Mouse (Mus musculus) forebrain, embryonic 13.5 days (tissue): ENCODE data around the gene Hexim1. TPM values are rescaled to one million over a fixed set of nuclear protein-coding genes. Genes with fewer than 3 reads are reported as not detected.

ENCODE experiments used
- ATAC-seq: fragments of 200-750 bp; cut with Nextera tagmentation; 2 replicates; pipeline ENCODE4 v1.8.0; 2017
- H3K27ac ChIP-seq: fragments of 300-500 bp; sonication (generic); 2 replicates; pipeline ENCODE4 v1.5.1; 2015; ENCODE audit warnings: inconsistent platforms, mild to moderate bottlenecking, moderate library complexity
- H3K27me3 ChIP-seq: fragments of 300-500 bp; sonication (generic); 2 replicates; pipeline ENCODE4 v1.6.1; 2015; ENCODE audit warnings: mild to moderate bottlenecking, inconsistent platforms
- H3K36me3 ChIP-seq: fragments of 300-500 bp; sonication (generic); 2 replicates; pipeline ENCODE4 v1.6.1; 2015; ENCODE audit warnings: mild to moderate bottlenecking, inconsistent platforms; ENCODE audit not compliant: poor library complexity, severe bottlenecking
- H3K4me1 ChIP-seq: fragments of 300-500 bp; sonication (generic); 2 replicates; pipeline ENCODE4 v1.6.1; 2015; ENCODE audit warnings: inconsistent platforms
- H3K4me2 ChIP-seq: fragments of 300-500 bp; sonication (generic); 2 replicates; pipeline ENCODE4 v1.6.1; 2015; ENCODE audit warnings: inconsistent platforms, mild to moderate bottlenecking, moderate library complexity
- H3K4me3 ChIP-seq: fragments of 300-500 bp; sonication (generic); 2 replicates; pipeline ENCODE4 v1.5.1; 2015; ENCODE audit warnings: mild to moderate bottlenecking, inconsistent platforms
- H3K9ac ChIP-seq: fragments of 300-500 bp; sonication (generic); 2 replicates; pipeline ENCODE4 v1.6.1; 2015; ENCODE audit warnings: mild to moderate bottlenecking, inconsistent platforms
- H3K9me3 ChIP-seq: fragments of 300-500 bp; sonication (generic); replicated peaks from 2 replicates; pipeline ENCODE4 v1.6.1; 2016; ENCODE audit warnings: inconsistent platforms
- WGBS: fragments of 180-500 bp; shearing (Covaris S2); methylation state at CpG from one replicate; pipeline ENCODE4 v1.1.7; 2015; 5-methylcytosine and 5-hydroxymethylcytosine counted together
- polyA plus RNA-seq: library from polyadenylated mRNA; unstranded; fragments of >200 nt; fragmentation: Nextera tagmentation; extraction: Ambion mirVana; gene quantifications from 2 replicates; pipeline ENCODE4 v1.2.1, GENCODE M21; 2015

Hexim1 gene
- polyA plus RNA-seq, 1 experiment from 2014 or later, result 3.3 TPM

GRCm38 (mm10) chr11:103144309-103145285, 28.6 kb downstream of the Hexim1 start:
- H3K27ac ChIP-seq, result no peak overlapping the region
- H3K9me3 ChIP-seq, result no peaks in the 10 kb centered on the region
- H3K4me3 ChIP-seq, result no peak overlapping the region
- 42% methylated on average over 12 of the region's 12 CpGs for WGBS
- H3K27me3 ChIP-seq, result no peaks in the 10 kb centered on the region
- H3K4me2 ChIP-seq, result no peak overlapping the region
- H3K36me3 ChIP-seq, result peaks cover 8% of the 10 kb centered on the region; the same call in 1 of the 2 replicates
- ATAC-seq, result no peak
- H3K9ac ChIP-seq, result no peak overlapping the region
- peaks cover 19% of the 10 kb centered on the region for H3K4me1 ChIP-seq

GRCm38 (mm10) chr11:103146386-103146785, 30.4 kb downstream of the Hexim1 start:
- no peak overlapping the region for H3K9ac ChIP-seq
- H3K4me2 ChIP-seq, result no peak overlapping the region
- H3K27ac ChIP-seq, result no peak overlapping the region
- 87% methylated on average over 4 of the region's 4 CpGs for WGBS
- peaks cover 18% of the 10 kb centered on the region for H3K4me1 ChIP-seq
- ATAC-seq, result no peak
- no peaks in the 10 kb centered on the region for H3K9me3 ChIP-seq
- H3K4me3 ChIP-seq, result no peak overlapping the region
- H3K27me3 ChIP-seq, result no peaks in the 10 kb centered on the region
- H3K36me3 ChIP-seq, result no peaks in the 10 kb centered on the region

DNA sequence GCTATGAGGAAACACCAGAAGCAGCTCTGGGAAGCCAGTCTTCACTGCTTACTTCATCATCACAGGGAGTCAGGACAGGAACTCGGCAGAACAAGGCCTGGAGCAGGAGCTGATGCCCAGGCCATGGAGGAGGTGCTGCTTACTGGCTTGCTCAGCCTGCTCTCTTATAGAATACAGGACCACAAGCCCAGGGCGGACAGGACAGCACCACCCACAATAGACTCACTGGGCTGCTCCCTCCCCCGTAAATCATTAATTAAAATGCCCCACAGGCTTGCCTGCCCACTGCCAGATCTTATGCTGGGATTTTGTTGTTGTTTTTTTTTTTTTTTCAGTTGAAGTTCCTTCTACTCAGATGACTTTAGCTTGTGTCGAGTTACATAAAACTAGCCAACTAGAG, 31.7 kb downstream of the Hexim1 start:
- Histone ChIP-seq H3K4me1 (peaks cover 4% of the 10 kb centered on the region), H3K27me3 (no peaks in the 10 kb centered on the region), H3K9me3 (no peaks in the 10 kb centered on the region), H3K9ac (no peak overlapping the region), H3K4me3 (no peak overlapping the region), H3K4me2 (no peak overlapping the region), H3K27ac (no peak overlapping the region), H3K36me3 (no peaks in the 10 kb centered on the region)
- WGBS, result 66% methylated on average over 4 of the region's 4 CpGs
- ATAC-seq, result no peak

DNA sequence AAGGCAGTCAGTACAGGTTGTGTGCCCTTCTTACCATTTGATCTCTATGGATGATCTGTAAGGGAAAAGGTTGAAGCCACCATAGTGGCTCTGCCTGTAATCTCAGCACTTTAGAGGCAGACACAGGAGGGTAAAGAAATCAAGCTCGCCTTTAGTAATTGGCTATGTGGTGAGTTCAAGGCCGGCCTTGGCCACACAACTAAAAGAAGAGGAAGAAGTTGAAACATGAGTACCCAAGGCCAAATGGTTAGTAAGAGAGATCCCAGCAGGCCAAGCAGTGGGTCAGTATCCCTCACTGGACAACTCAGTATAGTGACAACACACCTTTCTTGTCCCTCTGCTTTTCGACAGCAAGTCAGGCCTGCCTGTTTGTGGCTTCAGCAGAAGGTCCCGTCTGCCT, 33.7 kb downstream of the Hexim1 start:
- Histone ChIP-seq H3K36me3 (no peaks in the 10 kb centered on the region), H3K9me3 (no peaks in the 10 kb centered on the region), H3K4me3 (no peak overlapping the region), H3K4me2 (no peak overlapping the region), H3K27ac (no peak overlapping the region), H3K9ac (no peak overlapping the region), H3K27me3 (no peaks in the 10 kb centered on the region), H3K4me1 (no peaks in the 10 kb centered on the region)
- WGBS, result 94% methylated on average over 4 of the region's 4 CpGs
- no peak for ATAC-seq

GRCm38 (mm10) chr11:103158621-103159478, 42.8 kb downstream of the Hexim1 start:
- Histone ChIP-seq H3K27ac (no peak overlapping the region), H3K4me1 (peaks cover 8% of the 10 kb centered on the region; the same call in 1 of the 2 replicates), H3K4me2 (peak overlapping the region; percentile 51), H3K9me3 (no peaks in the 10 kb centered on the region), H3K36me3 (no peaks in the 10 kb centered on the region), H3K27me3 (no peaks in the 10 kb centered on the region), H3K9ac (no peak overlapping the region; the same call in 1 of the 2 replicates), H3K4me3 (peak overlapping the region; percentile 24)
- ATAC-seq, result peak; percentile 83
- 2% methylated on average over 25 of the region's 25 CpGs for WGBS

DNA sequence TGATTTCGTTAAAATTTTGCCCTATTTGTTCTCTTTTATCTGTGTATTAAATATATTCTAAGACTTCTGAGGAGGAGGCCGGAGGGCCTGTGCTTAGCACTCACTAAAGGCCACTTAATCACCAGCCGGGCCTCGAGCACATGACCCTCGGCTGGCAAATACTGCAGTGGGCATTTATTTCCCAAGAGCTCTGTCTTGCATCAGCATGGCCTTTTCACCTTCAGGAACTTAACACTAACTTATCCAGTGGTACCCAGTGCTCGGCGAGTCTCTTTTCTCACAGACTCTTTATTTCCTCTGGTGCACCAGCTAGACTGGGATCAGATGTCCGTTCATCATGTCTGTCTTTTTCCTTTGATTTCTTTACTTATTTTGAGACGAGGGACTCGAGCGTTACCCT, 44.7 kb downstream of the Hexim1 start:
- H3K4me2 ChIP-seq, result no peak overlapping the region
- no peak overlapping the region for H3K4me3 ChIP-seq
- H3K4me1 ChIP-seq, result peaks cover 8% of the 10 kb centered on the region; the same call in 1 of the 2 replicates
- no peaks in the 10 kb centered on the region for H3K9me3 ChIP-seq
- H3K27me3 ChIP-seq, result no peaks in the 10 kb centered on the region
- H3K27ac ChIP-seq, result no peak overlapping the region
- H3K9ac ChIP-seq, result no peak overlapping the region
- no peaks in the 10 kb centered on the region for H3K36me3 ChIP-seq
- no peak for ATAC-seq
- WGBS, result 92% methylated on average over 11 of the region's 11 CpGs

DNA sequence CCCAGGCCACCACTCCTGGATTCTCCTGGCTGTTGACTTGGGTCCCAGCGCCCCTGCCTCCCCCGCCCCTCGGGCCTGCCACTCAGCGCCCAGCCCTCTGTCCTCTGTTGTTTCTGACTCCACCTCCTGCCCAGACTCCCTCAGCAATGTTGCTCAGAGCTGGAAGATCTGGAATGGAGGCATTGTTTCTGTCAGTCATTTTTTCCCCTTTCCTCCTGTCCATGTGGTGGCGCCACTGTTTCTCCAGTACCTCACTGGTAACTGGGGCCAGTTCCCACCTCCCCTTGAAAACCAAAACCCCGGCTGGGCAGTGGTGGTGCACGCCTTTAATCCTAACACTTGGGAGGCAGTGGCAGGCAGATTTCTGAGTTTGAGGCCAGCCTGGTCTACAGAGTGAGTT, 45.4 kb downstream of the Hexim1 start:
- H3K4me2 ChIP-seq, result no peak overlapping the region
- H3K4me1 ChIP-seq, result peaks cover 8% of the 10 kb centered on the region; the same call in 1 of the 2 replicates
- H3K9me3 ChIP-seq, result no peaks in the 10 kb centered on the region
- H3K36me3 ChIP-seq, result no peaks in the 10 kb centered on the region
- 73% methylated on average over 7 of the region's 7 CpGs for WGBS
- no peaks in the 10 kb centered on the region; the same call in 1 of the 2 replicates for H3K27me3 ChIP-seq
- no peak overlapping the region for H3K27ac ChIP-seq
- no peak for ATAC-seq
- no peak overlapping the region for H3K4me3 ChIP-seq
- no peak overlapping the region for H3K9ac ChIP-seq

DNA sequence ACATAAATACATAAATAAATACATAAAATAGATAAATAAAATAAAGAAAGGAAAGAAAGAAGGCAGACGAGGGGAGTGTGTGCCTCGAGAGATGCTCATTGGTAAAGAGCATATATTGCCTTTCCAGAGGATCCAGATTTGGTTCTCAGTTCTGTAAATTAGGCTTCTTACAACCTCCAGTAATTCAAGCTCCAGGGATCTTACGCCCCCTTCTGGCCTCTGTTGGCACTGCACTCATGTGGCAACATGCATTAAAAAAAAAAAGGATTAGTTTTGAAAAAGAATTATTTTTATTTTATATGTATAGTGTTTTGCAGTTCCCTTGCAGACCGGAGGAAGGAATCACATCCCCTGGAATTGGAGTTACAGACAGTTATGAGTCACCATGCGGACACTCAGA, 46.1 kb downstream of the Hexim1 start:
- no peaks in the 10 kb centered on the region for H3K9me3 ChIP-seq
- H3K36me3 ChIP-seq, result no peaks in the 10 kb centered on the region
- peaks cover 8% of the 10 kb centered on the region; the same call in 1 of the 2 replicates for H3K4me1 ChIP-seq
- no peak overlapping the region for H3K9ac ChIP-seq
- ATAC-seq, result no peak
- no peak overlapping the region for H3K4me2 ChIP-seq
- H3K4me3 ChIP-seq, result no peak overlapping the region
- H3K27me3 ChIP-seq, result no peaks in the 10 kb centered on the region; the same call in 1 of the 2 replicates
- WGBS, result 87% methylated on average over 5 of the region's 5 CpGs
- H3K27ac ChIP-seq, result no peak overlapping the region

DNA sequence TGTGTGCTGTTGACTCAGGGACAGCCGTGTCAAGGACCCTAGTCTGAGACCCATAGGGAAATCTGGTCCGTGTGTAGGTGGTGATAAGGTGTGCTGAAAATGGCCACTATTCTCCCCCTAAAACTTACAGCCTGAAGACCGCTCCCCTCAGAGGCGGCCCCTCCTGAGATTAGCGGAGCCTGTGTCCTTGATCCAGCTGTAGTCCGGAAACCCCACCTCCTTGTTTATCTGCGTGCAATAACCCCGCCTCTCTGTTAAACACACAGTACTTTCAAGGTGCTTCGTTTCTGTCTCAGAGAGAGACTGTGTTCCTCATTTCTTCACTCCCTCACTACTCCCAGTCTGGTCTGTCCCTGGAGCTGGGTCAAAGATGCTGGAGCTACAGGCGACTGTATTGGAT, 48.4 kb downstream of the Hexim1 start:
- H3K4me2 ChIP-seq, result no peak overlapping the region
- no peaks in the 10 kb centered on the region for H3K4me1 ChIP-seq
- no peak overlapping the region for H3K4me3 ChIP-seq
- H3K27me3 ChIP-seq, result peaks cover 13% of the 10 kb centered on the region
- ATAC-seq, result no peak
- H3K9me3 ChIP-seq, result no peaks in the 10 kb centered on the region
- H3K27ac ChIP-seq, result no peak overlapping the region
- no peak overlapping the region for H3K9ac ChIP-seq
- WGBS, result 36% methylated on average over 10 of the region's 10 CpGs
- no peaks in the 10 kb centered on the region for H3K36me3 ChIP-seq

DNA sequence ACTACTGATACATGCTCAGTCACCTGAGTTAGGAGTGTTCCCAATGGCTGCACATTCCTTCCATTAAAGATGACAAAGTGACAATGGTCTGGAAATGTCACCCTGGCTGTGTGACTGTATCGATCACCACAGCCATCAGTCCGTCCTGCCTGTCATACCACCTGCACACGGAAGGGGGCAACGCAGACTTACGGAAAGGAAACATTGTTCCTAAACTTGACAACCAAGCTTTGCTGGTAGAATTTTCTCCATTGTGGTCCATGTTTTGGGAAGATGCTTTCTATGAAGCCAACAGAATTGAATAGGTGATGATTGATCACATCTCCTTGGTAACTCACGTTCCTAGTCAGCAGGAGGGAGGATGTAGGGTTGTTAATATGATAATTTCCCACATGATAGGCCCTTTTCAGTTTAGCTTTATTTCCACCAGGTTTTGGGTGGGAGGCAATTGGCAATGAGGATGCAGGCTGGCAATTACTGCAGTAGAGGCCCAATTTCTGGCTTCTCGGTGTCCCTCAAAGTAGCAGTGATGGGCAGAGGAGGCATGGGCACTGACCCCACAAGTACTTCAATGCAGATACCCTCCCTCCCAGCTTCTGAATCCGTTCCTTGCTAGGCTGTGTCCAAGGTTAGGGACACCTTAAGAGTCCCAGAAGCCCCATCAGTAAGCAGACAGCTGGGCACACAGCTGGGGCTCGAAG, 52.8 kb downstream of the Hexim1 start:
- peaks cover 55% of the 10 kb centered on the region for H3K27me3 ChIP-seq
- H3K27ac ChIP-seq, result no peak overlapping the region
- WGBS, result 29% methylated on average over 9 of the region's 9 CpGs
- no peak for ATAC-seq
- H3K9me3 ChIP-seq, result no peaks in the 10 kb centered on the region
- no peak overlapping the region for H3K4me3 ChIP-seq
- H3K36me3 ChIP-seq, result no peaks in the 10 kb centered on the region
- no peak overlapping the region for H3K9ac ChIP-seq
- H3K4me2 ChIP-seq, result no peak overlapping the region
- peaks cover 13% of the 10 kb centered on the region for H3K4me1 ChIP-seq
